Mouse (Mus musculus): ENCODE results near the gene Prdm9. TPM values are rescaled to one million over a fixed set of nuclear protein-coding genes. Genes with fewer than 3 reads are reported as not detected.
A peak's percentile ranks its signal among the peaks of the same experiment; 100 is the strongest.

Gene Prdm9
- polyA plus RNA-seq, 1 experiment from 2014 or later, result 2.1 TPM

- ATAC-seq (ENCODE audit: low FRiP score, low TSS enrichment), result peak; percentile 92
- no peaks in the 10 kb centered on the region for H3K27me3 ChIP-seq (ENCODE audit: insufficient read depth, low read length)
- under 1% methylated on average over 63 of the region's 63 CpGs for WGBS
Observed at GRCm38 (mm10) chr17:15499656-15500394, 64.3 kb downstream of the Prdm9 start, which contains the start of the genes Psmb1 and Tbp. Gene Psmb1 (minus strand): TSS chr17:15499751. Gene Tbp (plus strand): TSS chr17:15499888.

GRCm38 (mm10) chr17:15498753-15499113, 65.4 kb downstream of the Prdm9 start:
- Histone ChIP-seq H3K27me3 (ENCODE audit: insufficient read depth, low read length) (no peaks in the 10 kb centered on the region), H3K4me2 (replicated peaks; ENCODE audit: low read depth, low read length) (peak overlapping the region; percentile 94), H3K27ac (ENCODE audit: low read length) (peak overlapping the region; percentile 97), H3K4me3 (ENCODE audit: low read length) (peak overlapping the region; percentile 96), H3K36me3 (ENCODE audit: insufficient read depth, low read length) (peaks cover 8% of the 10 kb centered on the region), H3K9me3 (ENCODE audit: low read length) (no peaks in the 10 kb centered on the region), H3K4me1 (ENCODE audit: insufficient read depth, low read length) (peaks cover 30% of the 10 kb centered on the region), H3K9ac (replicated peaks; ENCODE audit: low read length) (peak overlapping the region; percentile 95)
- ATAC-seq (ENCODE audit: low FRiP score, low TSS enrichment), result no peak
- WGBS, result 43% methylated on average over 7 of the region's 7 CpGs

More at GRCm38 (mm10) chr17:15499656-15500394, 64.3 kb downstream of the Prdm9 start, which contains the start of the genes Psmb1 and Tbp:
- Histone ChIP-seq H3K9me3 (ENCODE audit: low read length) (no peaks in the 10 kb centered on the region), H3K36me3 (ENCODE audit: insufficient read depth, low read length) (peaks cover 14% of the 10 kb centered on the region), H3K27ac (ENCODE audit: low read length) (peak within 1 kb of the TSS; percentile 97), H3K4me3 (ENCODE audit: low read length) (peak within 1 kb of the TSS; percentile 96), H3K9ac (replicated peaks; ENCODE audit: low read length) (peak within 1 kb of the TSS; percentile 95), H3K4me2 (replicated peaks; ENCODE audit: low read depth, low read length) (peak within 1 kb of the TSS; percentile 94), H3K4me1 (ENCODE audit: insufficient read depth, low read length) (peaks cover 30% of the 10 kb centered on the region)

- WGBS, result under 1% methylated on average over 50 of the region's 50 CpGs
- Histone ChIP-seq H3K4me2 (replicated peaks; ENCODE audit: low read depth, low read length) (peak overlapping the region; percentile 94), H3K27me3 (ENCODE audit: insufficient read depth, low read length) (no peaks in the 10 kb centered on the region), H3K4me3 (ENCODE audit: low read length) (peak overlapping the region; percentile 82), H3K9me3 (ENCODE audit: low read length) (no peaks in the 10 kb centered on the region), H3K27ac (ENCODE audit: low read length) (peak overlapping the region; percentile 97), H3K9ac (replicated peaks; ENCODE audit: low read length) (peak overlapping the region; percentile 95), H3K4me1 (ENCODE audit: insufficient read depth, low read length) (peaks cover 30% of the 10 kb centered on the region), H3K36me3 (ENCODE audit: insufficient read depth, low read length) (peaks cover 12% of the 10 kb centered on the region)
- peak; percentile 96 for ATAC-seq (ENCODE audit: low FRiP score, low TSS enrichment)
Observed at GRCm38 (mm10) chr17:15497882-15498752, 66.0 kb downstream of the Prdm9 start.

Other genes starting within 250 kb of the Prdm9 start
- 34.4 and 36.9 TPM in 2 replicates for gene Dll1, start 187.5 kb downstream of the Prdm9 start, polyA plus RNA-seq (2015; fragmentation: Nextera tagmentation; extraction: Ambion mirVana)
- gene Fam120b, start 168.2 kb downstream of the Prdm9 start, polyA plus RNA-seq (2015; fragmentation: Nextera tagmentation; extraction: Ambion mirVana), result 31.4 and 32.4 TPM in 2 replicates
- gene Psmb1, start 64.6 kb downstream of the Prdm9 start, polyA plus RNA-seq (2015; fragmentation: Nextera tagmentation; extraction: Ambion mirVana), result 258 and 270 TPM in 2 replicates
- 52.5 and 58.1 TPM in 2 replicates for gene Tbp, start 64.5 kb downstream of the Prdm9 start, polyA plus RNA-seq (2015; fragmentation: Nextera tagmentation; extraction: Ambion mirVana)
- 44.5 and 45.4 TPM in 2 replicates for gene Pdcd2, start 37.1 kb downstream of the Prdm9 start, polyA plus RNA-seq (2015; fragmentation: Nextera tagmentation; extraction: Ambion mirVana)
- 19.4 and 23.5 TPM in 2 replicates for gene Chd1, start 140.6 kb upstream of the Prdm9 start, polyA plus RNA-seq (2015; fragmentation: Nextera tagmentation; extraction: Ambion mirVana)